In the genomic region with DNA sequence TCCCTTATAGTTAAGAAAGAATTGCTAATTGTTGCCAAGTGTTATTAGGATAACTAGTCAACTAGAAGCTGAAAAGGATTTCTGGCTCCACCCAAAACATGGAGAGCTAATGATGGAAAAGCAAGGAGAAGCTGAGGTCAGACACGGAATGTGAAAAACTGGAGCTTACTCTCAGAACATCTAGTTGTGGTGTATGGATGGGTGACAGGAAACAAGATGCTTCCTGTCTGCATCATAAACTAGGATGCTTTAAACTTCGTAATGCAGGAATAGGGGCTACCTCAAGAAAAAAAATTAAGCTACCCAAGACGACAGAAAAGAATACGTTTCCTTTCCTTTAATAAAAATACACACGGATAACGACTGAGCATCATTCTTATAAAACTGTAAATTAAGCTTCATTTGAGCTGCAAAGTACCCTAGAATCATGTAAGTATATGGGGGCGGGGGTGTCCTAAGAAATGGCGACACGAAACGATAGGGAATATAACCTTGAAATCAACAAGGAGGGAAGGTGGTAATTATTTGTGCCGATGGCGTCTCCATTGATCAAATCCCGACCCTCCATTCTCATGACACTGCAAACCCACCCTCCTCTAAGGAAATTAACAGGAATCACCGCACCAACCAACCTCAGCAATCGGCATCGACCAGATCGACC, we compare ENCODE assay signal across 8 mouse cellular contexts. TPM values are rescaled to one million over a fixed set of nuclear protein-coding genes. Genes with fewer than 3 reads are reported as not detected.
DNase-seq lines count a peak whose midpoint lies in the region; ATAC-seq and TF ChIP-seq lines count a peak whose summit lies in the region.

No protein-coding gene starts in this region.

- H3K4me1 ChIP-seq in heart, embryonic 12.5 days (replicated peaks) = no peaks in the 10 kb centered on the region
- peaks cover 3% of the 10 kb centered on the region for H3K4me1 ChIP-seq in ES-Bruce4 (ENCODE audit: control insufficient read depth, insufficient read depth, low read length)
- no peaks in the 10 kb centered on the region for H3K4me1 ChIP-seq in forebrain, embryonic 10.5 days
- no peaks in the 10 kb centered on the region for H3K4me1 ChIP-seq in limb, embryonic 13.5 days
- H3K4me1 ChIP-seq in small intestine, adult 2 months (ENCODE audit: control insufficient read depth, insufficient read depth, insufficient read length, low read length) = no peaks in the 10 kb centered on the region

- peak overlapping the region; percentile 55 for H3K4me2 ChIP-seq in heart, embryonic 12.5 days
- H3K4me2 ChIP-seq in limb, embryonic 13.5 days (replicated peaks) = peak overlapping the region; percentile 60

- no peak for ATAC-seq in heart, embryonic 12.5 days (ENCODE audit: insufficient number of reproducible peaks, low FRiP score)
- no peak for ATAC-seq in limb, embryonic 13.5 days (ENCODE audit: low FRiP score, low read depth)

- intact Hi-C loops in heart, postnatal 36 days (cut with DNase I) = no loop called here

- H3K36me3 ChIP-seq in heart, embryonic 12.5 days = no peaks in the 10 kb centered on the region
- no peaks in the 10 kb centered on the region for H3K36me3 ChIP-seq in ES-Bruce4 (ENCODE audit: control insufficient read depth, insufficient read depth, low read length, poor library complexity, severe bottlenecking)
- no peaks in the 10 kb centered on the region for H3K36me3 ChIP-seq in forebrain, embryonic 10.5 days (replicated peaks)
- no peaks in the 10 kb centered on the region for H3K36me3 ChIP-seq in limb, embryonic 13.5 days
- no peaks in the 10 kb centered on the region for H3K36me3 ChIP-seq in small intestine, adult 2 months (ENCODE audit: control insufficient read depth, insufficient read depth, low read length)

- peak overlapping the region; percentile 68 for H3K9ac ChIP-seq in heart, embryonic 12.5 days
- H3K9ac ChIP-seq in ES-Bruce4 (ENCODE audit: low read depth, poor library complexity, severe bottlenecking) = peak overlapping the region; percentile 93
- peak overlapping the region; percentile 61 for H3K9ac ChIP-seq in limb, embryonic 13.5 days

- 15% methylated on average over 17 of the region's 17 CpGs for WGBS in heart, embryonic 12.5 days
- 20% methylated on average over 17 of the region's 17 CpGs for WGBS in forebrain, embryonic 10.5 days
- 20% methylated on average over 17 of the region's 17 CpGs for WGBS in limb, embryonic 13.5 days
- 13% methylated on average over 17 of the region's 17 CpGs for WGBS in small intestine, adult 2 months

- 0 out of 2 replicates have a peak overlapping the region, but pooled peaks have one; percentile 71 for H3K27ac ChIP-seq in heart, embryonic 12.5 days (ENCODE audit: poor library complexity, severe bottlenecking)
- H3K27ac ChIP-seq in ES-Bruce4 (ENCODE audit: insufficient read depth, low read length) = no peak overlapping the region
- H3K27ac ChIP-seq in forebrain, embryonic 10.5 days = peak overlapping the region; percentile 87
- H3K27ac ChIP-seq in limb, embryonic 13.5 days = no peak overlapping the region
- H3K27ac ChIP-seq in small intestine, adult 2 months (ENCODE audit: insufficient read depth, low read depth, low read length) = peak overlapping the region; percentile 78

- H3K4me3 ChIP-seq in heart, embryonic 12.5 days = peak overlapping the region; percentile 65
- peak overlapping the region; percentile 100 for H3K4me3 ChIP-seq in ES-Bruce4 (ENCODE audit: low read depth, low read length)
- H3K4me3 ChIP-seq in forebrain, embryonic 10.5 days = peak overlapping the region; percentile 59
- H3K4me3 ChIP-seq in limb, embryonic 13.5 days = peak overlapping the region; percentile 52
- H3K4me3 ChIP-seq in small intestine, adult 2 months (ENCODE audit: low read depth, low read length) = peak overlapping the region; percentile 95

- TF ChIP-seq EP300 in ES-Bruce4 (IDR thresholded peaks at IDR 0.05; ENCODE audit: insufficient read depth, low read depth, low read length) = no peak

- no peak for DNase-seq in heart, postnatal 36 days
- DNase-seq in forebrain, embryonic 10.5 days (ENCODE audit: extremely low spot score, low spot score) = no peak
- DNase-seq in cerebellum, adult 11 months = no peak
- DNase-seq in adrenal gland, adult 8-10 months = no peak

- TF ChIP-seq POLR2A in ES-Bruce4 (IDR thresholded peaks at IDR 0.05; ENCODE audit: insufficient read depth, low read length) = no peak
- no peak for TF ChIP-seq POLR2A in small intestine, adult 2 months (IDR thresholded peaks at IDR 0.05; ENCODE audit: low read depth, low read length)

- no peaks in the 10 kb centered on the region for H3K9me3 ChIP-seq in heart, embryonic 12.5 days (replicated peaks)
- H3K9me3 ChIP-seq in ES-Bruce4 (replicated peaks; ENCODE audit: control insufficient read depth, insufficient read depth, low read length, poor library complexity, severe bottlenecking) = no peaks in the 10 kb centered on the region
- no peaks in the 10 kb centered on the region for H3K9me3 ChIP-seq in forebrain, embryonic 10.5 days
- no peaks in the 10 kb centered on the region for H3K9me3 ChIP-seq in limb, embryonic 13.5 days

- no peaks in the 10 kb centered on the region for H3K27me3 ChIP-seq in heart, embryonic 12.5 days (replicated peaks)
- H3K27me3 ChIP-seq in ES-Bruce4 (ENCODE audit: control insufficient read depth, insufficient read depth, low read length, poor library complexity, severe bottlenecking) = no peaks in the 10 kb centered on the region
- no peaks in the 10 kb centered on the region for H3K27me3 ChIP-seq in forebrain, embryonic 10.5 days (ENCODE audit: poor library complexity, severe bottlenecking)
- H3K27me3 ChIP-seq in limb, embryonic 13.5 days = no peaks in the 10 kb centered on the region
- no peaks in the 10 kb centered on the region for H3K27me3 ChIP-seq in small intestine, adult 2 months (ENCODE audit: control insufficient read depth, insufficient read depth, low read length)

- no peak for TF ChIP-seq CTCF in ES-Bruce4 (IDR thresholded peaks at IDR 0.05; ENCODE audit: low read depth, low read length)
- TF ChIP-seq CTCF in small intestine, adult 2 months (IDR thresholded peaks at IDR 0.05; ENCODE audit: extremely low read depth, insufficient read length, insufficient replicate concordance, low read depth, low read length) = no peak

RNA-seq across cellular contexts. Expression of a gene that starts 0.6 kb away (rescaled TPM):
- 12.5 and 12.9 TPM in 2 replicates for polyA plus RNA-seq in heart, embryonic 12.5 days (2016; fragmentation: Nextera tagmentation; extraction: Ambion mirVana)
- 10 to 100 TPM; 12.9 to 14.3 TPM for total RNA-seq in heart, postnatal 36 days (2021)
- polyA plus RNA-seq in ES-Bruce4 (2011; ENCODE audit: insufficient read depth, insufficient read length, low read depth, missing spikeins) = 47.3 and 47.8 TPM in 2 replicates
- polyA plus RNA-seq in forebrain, embryonic 10.5 days (2016; fragmentation: Nextera tagmentation; extraction: Ambion mirVana) = 12.0 and 13.4 TPM in 2 replicates
- 12.0 and 13.9 TPM in 2 replicates for polyA plus RNA-seq in limb, embryonic 13.5 days (2015; fragmentation: Nextera tagmentation; extraction: Ambion mirVana)
- 0.25 and 0.43 TPM in 2 replicates for polyA plus RNA-seq in small intestine, adult 2 months (2012; rRNA removed)
- total RNA-seq in adrenal gland, adult 8-10 months (2022) = 10 to 100 TPM; 13.7 to 28.0 (median 20.6) TPM

Comparison
In these comparisons a context has a peak if more than half of its experiments do, and no peak if none do; other contexts are left out.
1. H3K27ac ChIP-seq: peak in heart, embryonic 12.5 days (single experiment), forebrain, embryonic 10.5 days (single experiment) and small intestine, adult 2 months (single experiment); none in ES-Bruce4 (single experiment) and limb, embryonic 13.5 days (single experiment).
2. Peak in every context shown above with its lines, with median percentiles within 50 percentile points of each other: H3K4me3 ChIP-seq and H3K9ac ChIP-seq.